Mouse (Mus musculus) CH12.LX (cell line): Measurements from ENCODE around the gene Ndufa5.

ENCODE experiments used
- BHLHE40 ChIP-seq: IDR thresholded peaks from 2 replicates; pipeline ENCODE4 v1.6.1; 2011; ENCODE audit warnings: mild to moderate bottlenecking, low read depth, low read length, improper control_type of control experiment
- CTCF ChIP-seq, 2 experiments: IDR thresholded peaks in 1 of 2; conservative IDR thresholded peaks in 1 of 2; 2 replicates each; pipeline ENCODE4 v1.5.1; 2011 to 2012; ENCODE audit warnings: low read depth in 2 of 2, low read length in 2 of 2, improper control_type of control experiment in 1 of 2, inconsistent platforms in 1 of 2, mild to moderate bottlenecking in 1 of 2, moderate library complexity in 1 of 2
- EP300 ChIP-seq: IDR thresholded peaks from 2 replicates; pipeline ENCODE4 v1.6.1; 2011; ENCODE audit warnings: low read length, improper control_type of control experiment
- HCFC1 ChIP-seq: IDR thresholded peaks from 2 replicates; pipeline ENCODE4 v1.6.1; 2012; ENCODE audit warnings: low read depth, mild to moderate bottlenecking, inconsistent platforms, low read length, improper control_type of control experiment
- JUN ChIP-seq: IDR thresholded peaks from 2 replicates; pipeline ENCODE4 v1.6.1; 2011; ENCODE audit warnings: low read depth, mild to moderate bottlenecking, low read length, improper control_type of control experiment, moderate library complexity; ENCODE audit not compliant: insufficient read depth
- JUND ChIP-seq: conservative IDR thresholded peaks from 2 replicates; pipeline ENCODE4 v1.6.1; 2011; ENCODE audit warnings: low read depth, low read length, improper control_type of control experiment
- MAFK ChIP-seq: IDR thresholded peaks from 2 replicates; pipeline ENCODE4 v1.6.1; 2011; ENCODE audit warnings: low read length, improper control_type of control experiment; ENCODE audit not compliant: insufficient replicate concordance
- MAX ChIP-seq: IDR thresholded peaks from 2 replicates; pipeline ENCODE4 v1.6.1; 2011; ENCODE audit warnings: low read length, improper control_type of control experiment
- POLR2A ChIP-seq: IDR thresholded peaks from 2 replicates; pipeline ENCODE4 v1.6.1; 2011; ENCODE audit warnings: low read depth, mild to moderate bottlenecking, improper control_type of control experiment, low read length
- POLR2AphosphoS2 ChIP-seq: IDR thresholded peaks from 2 replicates; pipeline ENCODE4 v1.6.1; 2011; ENCODE audit warnings: low read depth, low read length, improper control_type of control experiment
- SIN3A ChIP-seq: IDR thresholded peaks from 2 replicates; pipeline ENCODE4 v1.6.1; 2012; ENCODE audit warnings: low read length, improper control_type of control experiment, inconsistent platforms
- UBTF ChIP-seq: IDR thresholded peaks from 2 replicates; pipeline ENCODE4 v1.6.1; 2012; ENCODE audit warnings: low read depth, mild to moderate bottlenecking, inconsistent platforms, low read length, improper control_type of control experiment, moderate library complexity
- USF1 ChIP-seq: IDR thresholded peaks from 2 replicates; pipeline ENCODE4 v1.6.1; 2014; ENCODE audit warnings: low read depth, mild to moderate bottlenecking, inconsistent platforms, low read length, improper control_type of control experiment
- USF2 ChIP-seq: conservative IDR thresholded peaks from 2 replicates; pipeline ENCODE4 v1.6.1; 2011; ENCODE audit warnings: low read depth, low read length, improper control_type of control experiment

DNA sequence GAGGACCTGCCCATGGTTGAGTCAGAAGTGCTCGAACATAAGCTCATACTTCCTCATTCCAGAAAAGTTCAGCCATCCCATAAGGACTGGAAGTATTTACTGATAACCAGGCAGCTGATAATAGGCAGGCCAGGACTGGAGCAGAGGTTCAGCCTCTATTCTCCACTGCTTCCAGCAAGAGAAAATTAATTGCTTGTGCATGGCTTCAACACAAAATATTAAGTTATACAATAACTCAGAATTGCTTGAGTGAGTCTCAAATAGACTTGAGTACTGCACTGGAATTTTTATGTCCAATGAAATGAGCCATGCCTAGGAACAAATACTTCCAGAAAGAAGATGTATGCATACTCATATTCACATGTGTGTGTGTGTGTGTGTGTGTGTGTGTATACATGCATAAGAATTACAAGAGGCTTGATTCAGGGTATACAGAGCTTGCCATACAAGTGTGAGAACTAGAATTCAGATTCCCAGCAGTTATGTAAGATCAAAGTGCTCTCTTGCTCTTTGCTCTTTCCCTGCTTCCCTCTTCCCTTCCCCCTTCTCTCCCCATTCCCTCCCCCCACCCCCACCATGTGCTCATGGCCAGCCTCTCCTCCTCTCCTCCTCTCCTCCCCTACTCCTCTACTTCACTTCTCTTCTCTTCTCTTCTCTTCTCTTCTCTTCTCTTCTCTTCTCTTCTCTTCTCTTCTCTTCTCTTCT, 19.1 kb upstream of the Ndufa5 start:
- TF ChIP-seq CTCF (conservative IDR thresholded peaks at IDR 0.05 in 1 of 2, IDR thresholded peaks at IDR 0.05 in 1 of 2; ENCODE audit: low read depth in 2 of 2, low read length in 2 of 2): no peak
- TF ChIP-seq JUND: no peak
- no peak for TF ChIP-seq POLR2A
- TF ChIP-seq USF1: no peak
- no peak for TF ChIP-seq UBTF
- no peak for TF ChIP-seq SIN3A
- TF ChIP-seq JUN: no peak
- no peak for TF ChIP-seq HCFC1
- TF ChIP-seq MAFK: no peak
- TF ChIP-seq EP300: no peak
- no peak for TF ChIP-seq MAX
- TF ChIP-seq USF2: no peak
- no peak for TF ChIP-seq POLR2AphosphoS2
- TF ChIP-seq BHLHE40: no peak
